Mouse (Mus musculus): ENCODE measurements around the gene Lingo2. TPM values are rescaled to one million over a fixed set of nuclear protein-coding genes. Genes with fewer than 3 reads are reported as not detected.
"Not testable (repeated sequence)": the region's sequence is repeated elsewhere in the genome, so short reads cannot be mapped to it uniquely, and the experiment has no call there.

Gene Lingo2
- total RNA-seq, 2 experiments from 2014 or later, result 71.4 to 85.2 TPM

- peak; percentile 59 to 69 for DNase-seq (ENCODE audit: extremely low spot score in 1 of 2, low spot score in 2 of 2)
- intact Hi-C loops (cut with DNase I), result no loop called here
- TF ChIP-seq CTCF (IDR thresholded peaks at IDR 0.05), result peak; percentile 70
- Histone ChIP-seq H3K4me3 (peak overlapping the region; percentile 30), H3K27ac (peak overlapping the region; percentile 29; the same call in 1 of the 2 replicates)
Observed at GRCm38 (mm10) chr4:36288813-36289700, 662.5 kb downstream of the Lingo2 start.

- no peak for DNase-seq (ENCODE audit: extremely low spot score in 1 of 2, low spot score in 2 of 2)
Observed at GRCm38 (mm10) chr4:36262436-36263169, 688.9 kb downstream of the Lingo2 start.

GRCm38 (mm10) chr4:36186231-36186922 lies 765.2 kb downstream of the Lingo2 start:
- intact Hi-C loops (cut with DNase I), result loop anchor here (5.0 kb wide), 1 partner anchor 76 kb away; no protein-coding TSS in a partner anchor
- no peak for TF ChIP-seq CTCF (IDR thresholded peaks at IDR 0.05)
- Histone ChIP-seq H3K4me3 (no peak overlapping the region), H3K27ac (no peak overlapping the region)
- peak; percentile 32 to 51 for DNase-seq (ENCODE audit: extremely low spot score in 1 of 2, low spot score in 2 of 2)

More at GRCm38 (mm10) chr4:36262436-36263169, 688.9 kb downstream of the Lingo2 start:
- no peak overlapping the region for H3K4me3 ChIP-seq
- peak overlapping the region; percentile 40; the same call in 1 of the 2 replicates for H3K27ac ChIP-seq
- no peak for TF ChIP-seq CTCF (IDR thresholded peaks at IDR 0.05)
- intact Hi-C loops (cut with DNase I), result loop anchor here (5.0 kb wide), 1 partner anchor 75 kb away; no protein-coding TSS in a partner anchor

GRCm38 (mm10) chr4:36183643-36184042 lies 767.9 kb downstream of the Lingo2 start:
- intact Hi-C loops (cut with DNase I), result no loop called here
- H3K27ac ChIP-seq, result no peak overlapping the region
- peak in 1 of 2 experiments; percentile 13 for DNase-seq (ENCODE audit: extremely low spot score in 1 of 2, low spot score in 2 of 2)
- H3K4me3 ChIP-seq, result no peak overlapping the region
- no peak for TF ChIP-seq CTCF (IDR thresholded peaks at IDR 0.05)

- no peak for DNase-seq (ENCODE audit: extremely low spot score in 1 of 2, low spot score in 2 of 2)
Observed at GRCm38 (mm10) chr4:36170099-36170498, 781.4 kb downstream of the Lingo2 start.

GRCm38 (mm10) chr4:36131341-36131740 lies 820.2 kb downstream of the Lingo2 start:
- TF ChIP-seq CTCF (IDR thresholded peaks at IDR 0.05), result no peak
- H3K27ac ChIP-seq, result no peak overlapping the region
- intact Hi-C loops (cut with DNase I), result no loop called here
- DNase-seq (ENCODE audit: extremely low spot score in 1 of 2, low spot score in 2 of 2), result no peak
- no peak overlapping the region for H3K4me3 ChIP-seq

More at GRCm38 (mm10) chr4:36170099-36170498, 781.4 kb downstream of the Lingo2 start:
- intact Hi-C loops (cut with DNase I), result loop anchor here (10.0 kb wide), 1 partner anchor 765 kb away; no protein-coding TSS in a partner anchor
- Histone ChIP-seq H3K4me3 (no peak overlapping the region), H3K27ac (no peak overlapping the region; the same call in 1 of the 2 replicates)
- TF ChIP-seq CTCF (IDR thresholded peaks at IDR 0.05), result no peak

- no peak overlapping the region for H3K4me3 ChIP-seq
- no peak overlapping the region for H3K27ac ChIP-seq
- intact Hi-C loops (cut with DNase I), result no loop called here
- DNase-seq (ENCODE audit: extremely low spot score in 1 of 2, low spot score in 2 of 2), result no peak
- TF ChIP-seq CTCF (IDR thresholded peaks at IDR 0.05), result no peak
Observed at GRCm38 (mm10) chr4:36095482-36095881, 856.1 kb downstream of the Lingo2 start.

GRCm38 (mm10) chr4:36081095-36081852 lies 870.3 kb downstream of the Lingo2 start:
- DNase-seq (ENCODE audit: extremely low spot score in 1 of 2, low spot score in 2 of 2), result no peak
- TF ChIP-seq CTCF (IDR thresholded peaks at IDR 0.05), result no peak
- intact Hi-C loops (cut with DNase I), result no loop called here
- Histone ChIP-seq H3K27ac (no peak overlapping the region), H3K4me3 (no peak overlapping the region)

GRCm38 (mm10) chr4:36078910-36079525 lies 872.5 kb downstream of the Lingo2 start:
- intact Hi-C loops (cut with DNase I), result no loop called here
- no peak overlapping the region for H3K4me3 ChIP-seq
- H3K27ac ChIP-seq, result no peak overlapping the region
- TF ChIP-seq CTCF (IDR thresholded peaks at IDR 0.05), result no peak
- DNase-seq (ENCODE audit: extremely low spot score in 1 of 2, low spot score in 2 of 2), result no peak

- DNase-seq (ENCODE audit: extremely low spot score in 1 of 2, low spot score in 2 of 2); H3K27ac ChIP-seq; intact Hi-C loops (cut with DNase I); H3K4me3 ChIP-seq: not testable (repeated sequence)
Observed at GRCm38 (mm10) chr4:36064701-36065100, 886.8 kb downstream of the Lingo2 start.
